Mouse (Mus musculus) E14TG2a.4 (cell line): ENCODE measurements around the gene Ppp2r5a.

ENCODE experiments used
- H3K27me3 ChIP-seq: 2 replicates; pipeline ENCODE4 v1.6.1; 2014; ENCODE audit warnings: low read length, control low read depth; ENCODE audit not compliant: insufficient read depth
- H3K36me3 ChIP-seq: 2 replicates; pipeline ENCODE4 v1.6.1; 2014; ENCODE audit warnings: low read length, control low read depth; ENCODE audit not compliant: insufficient read depth
- H3K4me1 ChIP-seq: replicated peaks from 2 replicates; pipeline ENCODE4 v1.6.1; 2014; ENCODE audit warnings: low read depth, low read length, control low read depth
- H3K4me3 ChIP-seq: replicated peaks from 2 replicates; pipeline ENCODE4 v1.5.1; 2014; ENCODE audit warnings: mild to moderate bottlenecking, low read length
- H3K9me3 ChIP-seq: 2 replicates; pipeline ENCODE4 v1.6.1; 2014; ENCODE audit warnings: low read length, control low read depth
- CTCF ChIP-seq: conservative IDR thresholded peaks from 2 replicates; pipeline ENCODE4 v1.5.1; 2014; ENCODE audit warnings: low read length
- NANOG ChIP-seq: IDR thresholded peaks from 2 replicates; pipeline ENCODE4 v1.6.1; 2014; ENCODE audit warnings: borderline replicate concordance, low read length, mixed read lengths
- POU5F1 ChIP-seq: IDR thresholded peaks from 2 replicates; pipeline ENCODE4 v1.6.1; 2014; ENCODE audit warnings: low read length, borderline replicate concordance

Ppp2r5a gene

DNA sequence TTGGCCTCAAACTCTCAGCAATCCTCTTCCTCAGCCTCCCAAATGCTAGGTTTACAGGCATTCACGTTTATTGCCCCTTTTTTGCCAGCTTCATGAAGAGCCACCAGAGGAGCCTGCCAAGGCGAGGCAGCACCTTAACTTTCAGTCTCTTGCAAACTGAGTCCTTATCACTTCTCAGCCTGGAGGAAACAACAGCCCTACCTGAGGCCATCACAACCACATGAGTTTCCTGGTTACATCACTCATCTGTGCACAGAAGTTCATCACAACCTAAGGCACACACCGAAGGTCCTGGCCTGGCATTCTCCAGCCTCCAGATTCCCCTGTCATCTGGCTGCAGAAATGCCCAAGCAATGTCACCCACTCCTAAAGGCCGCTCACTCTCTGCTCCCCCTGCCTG, 19.1 kb upstream of the Ppp2r5a start:
- peaks cover 49% of the 10 kb centered on the region for H3K4me1 ChIP-seq
- no peaks in the 10 kb centered on the region for H3K36me3 ChIP-seq
- peaks cover 14% of the 10 kb centered on the region for H3K27me3 ChIP-seq
- TF ChIP-seq POU5F1 (no peak), NANOG (no peak), CTCF (no peak)
- no peaks in the 10 kb centered on the region for H3K9me3 ChIP-seq
- H3K4me3 ChIP-seq: no peak overlapping the region

DNA sequence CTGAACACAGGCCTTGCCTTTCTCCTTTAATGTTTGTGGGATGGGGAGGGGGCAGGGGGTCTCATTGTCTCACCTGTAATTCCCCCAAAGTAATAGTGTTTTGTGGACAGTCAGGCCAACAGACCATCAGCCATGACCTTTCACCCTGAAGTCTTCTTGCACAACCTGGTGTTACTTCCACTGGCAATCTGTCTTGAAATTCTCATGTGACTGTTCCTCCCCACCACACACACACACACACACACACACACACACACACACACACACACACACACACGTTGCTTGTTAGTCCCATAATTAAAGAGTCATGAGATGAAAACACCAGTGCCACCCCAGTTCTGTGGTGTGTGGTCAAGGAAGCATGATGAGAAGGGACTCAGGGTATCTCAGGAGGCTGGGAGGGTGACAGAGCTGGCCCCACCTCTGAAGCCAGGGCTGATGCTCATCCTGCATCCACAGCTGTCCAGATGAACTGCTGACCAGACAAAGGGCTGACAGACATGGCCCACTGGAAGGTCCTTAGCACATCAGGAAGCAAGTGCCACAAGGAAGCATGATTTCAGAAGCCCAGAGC, 18.4 kb upstream of the Ppp2r5a start:
- H3K4me3 ChIP-seq: no peak overlapping the region
- no peaks in the 10 kb centered on the region for H3K36me3 ChIP-seq
- H3K9me3 ChIP-seq: no peaks in the 10 kb centered on the region

DNA sequence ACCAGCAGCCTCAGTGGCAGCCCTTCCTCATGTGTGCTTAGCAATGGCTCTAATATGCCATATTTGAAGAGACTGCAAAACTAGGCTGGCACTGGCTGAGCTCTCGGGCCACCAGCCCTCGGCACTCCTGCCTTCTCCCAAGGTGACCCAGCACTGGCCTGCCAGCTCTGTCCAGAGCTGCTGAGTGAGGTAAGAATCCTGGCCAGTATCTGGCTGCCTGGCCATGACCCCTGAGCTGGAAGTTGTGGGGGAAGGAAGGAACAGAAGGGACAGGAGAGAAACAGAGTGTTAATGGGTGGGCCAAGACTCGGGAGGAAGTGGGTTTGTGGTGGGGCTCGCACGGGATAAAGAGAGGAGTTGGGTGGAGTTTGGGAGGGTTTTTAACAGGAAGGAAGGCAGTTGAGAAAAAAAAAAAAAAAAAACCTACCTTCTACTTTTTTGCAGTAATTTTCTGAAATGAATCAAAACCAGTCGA, 17.9 kb upstream of the Ppp2r5a start:
- H3K9me3 ChIP-seq: no peaks in the 10 kb centered on the region
- peaks cover 40% of the 10 kb centered on the region for H3K4me1 ChIP-seq
- H3K36me3 ChIP-seq: no peaks in the 10 kb centered on the region
- TF ChIP-seq POU5F1 (no peak), NANOG (no peak), CTCF (no peak)
- H3K4me3 ChIP-seq: no peak overlapping the region
- peaks cover 5% of the 10 kb centered on the region for H3K27me3 ChIP-seq

More for the DNA sequence above, 18.4 kb upstream of the Ppp2r5a start:
- Histone ChIP-seq H3K27me3 (peaks cover 10% of the 10 kb centered on the region), H3K4me1 (peaks cover 44% of the 10 kb centered on the region)
- TF ChIP-seq CTCF (no peak), POU5F1 (no peak), NANOG (no peak)

DNA sequence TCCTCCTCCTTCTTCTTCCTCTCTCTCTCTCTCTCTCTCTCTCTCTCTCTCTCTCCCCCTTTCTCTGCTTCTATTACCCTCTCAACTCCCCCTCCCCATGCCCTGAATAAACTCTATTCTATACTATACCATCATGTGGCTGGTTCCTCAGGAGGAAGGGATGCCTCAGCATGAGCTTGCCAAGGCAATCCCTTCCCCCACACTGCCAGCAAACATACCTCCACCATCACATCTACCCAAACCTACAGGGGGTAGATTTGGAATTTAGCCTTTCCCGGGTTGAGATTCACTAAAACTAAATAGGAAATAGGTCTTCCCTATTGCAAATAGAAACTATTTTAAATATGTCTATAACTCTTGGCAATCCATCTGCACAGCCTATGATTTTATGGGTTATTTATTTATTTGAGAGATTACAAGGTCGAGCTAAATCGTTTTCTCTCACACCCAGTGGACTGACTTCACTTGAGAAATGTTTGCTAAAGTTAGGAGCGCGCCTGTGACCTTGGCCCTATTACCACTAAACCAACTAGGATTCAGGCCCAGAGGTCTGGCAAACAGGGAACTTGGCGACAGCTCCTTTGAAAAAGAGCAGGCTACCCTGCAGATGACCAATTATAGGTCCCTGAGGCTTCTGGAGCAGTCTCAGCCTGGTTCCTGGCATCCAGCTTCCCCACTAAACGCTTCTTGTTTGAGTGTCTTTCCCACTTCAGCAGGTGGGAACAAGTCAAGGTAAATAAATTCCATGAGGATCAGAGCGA, 17.1 kb upstream of the Ppp2r5a start:
- H3K27me3 ChIP-seq: peaks cover 5% of the 10 kb centered on the region
- no peaks in the 10 kb centered on the region for H3K36me3 ChIP-seq
- TF ChIP-seq NANOG (no peak), POU5F1 (no peak), CTCF (no peak)

DNA sequence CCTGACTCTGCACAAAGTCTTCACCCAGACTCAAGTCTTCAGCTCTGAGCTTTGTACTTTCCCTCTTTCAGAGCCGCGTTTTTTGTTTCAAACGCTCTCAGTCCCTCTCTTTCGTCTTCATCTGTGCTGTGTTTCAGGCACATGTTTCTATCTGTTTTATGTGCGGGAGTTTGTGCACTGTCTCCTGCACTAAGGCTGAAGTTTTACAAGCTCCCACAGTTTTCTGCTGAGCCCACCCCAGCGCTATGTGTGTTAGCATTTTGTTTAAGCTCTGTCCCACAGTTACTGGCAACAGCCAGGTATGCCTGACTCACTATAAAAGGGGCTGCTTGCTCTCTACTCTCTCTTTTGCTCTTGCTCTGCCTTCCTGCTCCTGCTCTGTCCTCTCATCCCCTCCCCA, 16.3 kb upstream of the Ppp2r5a start:
- peaks cover 41% of the 10 kb centered on the region for H3K4me1 ChIP-seq
- no peak overlapping the region for H3K4me3 ChIP-seq
- H3K9me3 ChIP-seq: no peaks in the 10 kb centered on the region
- H3K36me3 ChIP-seq: no peaks in the 10 kb centered on the region
- H3K27me3 ChIP-seq: peaks cover 5% of the 10 kb centered on the region
- TF ChIP-seq NANOG (no peak), CTCF (no peak), POU5F1 (no peak)

More for the DNA sequence above, 17.1 kb upstream of the Ppp2r5a start:
- H3K4me3 ChIP-seq: no peak overlapping the region
- H3K9me3 ChIP-seq: no peaks in the 10 kb centered on the region
- H3K4me1 ChIP-seq: peaks cover 41% of the 10 kb centered on the region

DNA sequence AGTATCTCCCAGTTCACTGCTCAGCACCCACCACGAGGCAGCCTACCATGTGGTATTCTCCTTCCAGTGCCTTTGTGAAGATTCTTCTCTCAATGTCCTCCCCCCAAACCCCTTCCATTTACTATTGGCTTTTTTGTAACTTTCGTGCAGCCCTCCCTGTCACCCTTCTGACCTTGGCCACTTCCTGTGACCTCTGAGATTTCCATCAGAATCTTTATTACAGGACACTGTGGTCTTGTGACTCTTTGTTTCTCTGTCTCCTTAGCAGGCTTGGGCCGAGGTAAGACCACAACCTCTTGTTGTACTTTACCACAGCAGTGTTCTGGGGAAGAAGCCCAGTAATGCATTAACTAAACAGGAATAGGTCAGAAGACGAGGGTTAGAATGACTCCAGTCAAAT, 15.9 kb upstream of the Ppp2r5a start:
- Histone ChIP-seq H3K36me3 (no peaks in the 10 kb centered on the region), H3K9me3 (no peaks in the 10 kb centered on the region), H3K4me1 (peaks cover 41% of the 10 kb centered on the region), H3K4me3 (no peak overlapping the region), H3K27me3 (peaks cover 5% of the 10 kb centered on the region)
- no peak for TF ChIP-seq NANOG
- TF ChIP-seq POU5F1: no peak
- TF ChIP-seq CTCF: no peak

DNA sequence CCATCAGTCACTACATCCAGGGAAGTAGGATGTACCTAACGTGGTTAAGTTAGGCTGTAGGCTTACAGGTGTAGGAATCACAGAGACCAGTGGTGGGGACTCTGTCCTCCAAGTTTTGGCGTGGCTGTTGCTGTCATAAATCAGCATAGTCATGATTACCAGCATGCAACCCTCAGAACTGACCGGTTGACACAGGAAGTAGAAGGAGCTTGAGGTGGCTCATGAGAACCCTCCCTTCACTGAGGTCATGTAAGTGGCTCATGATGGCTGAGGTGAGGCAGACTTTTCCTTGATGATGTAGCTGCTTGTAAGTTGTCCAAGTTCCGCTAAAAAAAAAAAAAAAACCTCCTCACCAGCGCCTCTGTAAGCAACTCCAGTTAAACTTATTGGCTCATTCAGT, 14.0 kb upstream of the Ppp2r5a start:
- H3K4me1 ChIP-seq: peaks cover 41% of the 10 kb centered on the region
- no peaks in the 10 kb centered on the region for H3K9me3 ChIP-seq
- TF ChIP-seq NANOG (no peak), POU5F1 (no peak), CTCF (no peak)
- peaks cover 5% of the 10 kb centered on the region for H3K27me3 ChIP-seq
- H3K36me3 ChIP-seq: no peaks in the 10 kb centered on the region
- no peak overlapping the region for H3K4me3 ChIP-seq

DNA sequence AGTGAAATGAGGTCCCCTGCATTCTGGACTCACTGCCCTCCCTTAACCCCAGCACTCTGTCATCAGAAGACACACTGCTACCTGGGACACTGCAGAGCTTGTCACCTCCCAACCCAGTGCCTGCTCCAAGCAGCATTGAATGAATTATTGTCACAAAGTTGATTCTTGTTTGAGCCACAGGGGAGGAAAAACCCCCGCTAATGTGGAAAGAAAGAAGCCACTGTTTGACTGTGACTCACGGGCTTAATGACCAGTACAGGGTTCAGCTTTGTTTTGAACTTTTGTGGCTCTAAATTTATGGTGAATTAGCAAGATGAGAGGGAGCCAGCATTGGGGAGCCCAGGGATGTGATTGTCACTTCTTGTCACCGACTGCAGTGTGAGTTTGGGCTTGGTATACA, 13.5 kb upstream of the Ppp2r5a start:
- Histone ChIP-seq H3K27me3 (peaks cover 4% of the 10 kb centered on the region), H3K4me3 (no peak overlapping the region), H3K9me3 (no peaks in the 10 kb centered on the region), H3K4me1 (peaks cover 41% of the 10 kb centered on the region), H3K36me3 (no peaks in the 10 kb centered on the region)
- no peak for TF ChIP-seq CTCF
- no peak for TF ChIP-seq NANOG
- no peak for TF ChIP-seq POU5F1

DNA sequence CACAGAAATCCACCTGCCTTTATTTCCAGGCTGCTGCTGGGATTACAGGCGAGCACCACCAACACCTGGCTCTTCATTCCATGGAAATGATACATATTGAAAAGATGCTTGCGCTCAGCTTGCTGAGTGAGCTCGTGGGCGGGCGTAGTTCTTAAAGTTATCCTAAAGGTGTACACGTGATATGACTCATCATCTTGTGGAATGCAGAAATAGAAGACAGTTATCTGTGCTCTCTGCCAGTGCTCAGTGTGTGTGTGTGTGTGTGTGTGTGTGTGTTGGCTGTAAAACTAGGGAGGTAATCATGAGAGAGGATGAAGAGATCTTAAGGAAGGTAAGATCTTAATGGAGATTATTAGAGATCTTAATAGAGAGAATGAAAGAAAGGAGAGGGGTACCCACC, 11.4 kb upstream of the Ppp2r5a start:
- TF ChIP-seq POU5F1 (no peak), NANOG (no peak), CTCF (no peak)
- peaks cover 37% of the 10 kb centered on the region for H3K4me1 ChIP-seq
- peaks cover 14% of the 10 kb centered on the region for H3K27me3 ChIP-seq
- H3K4me3 ChIP-seq: no peak overlapping the region
- 0 out of 2 replicates have a peak, but pooled peaks cover 5% of the 10 kb centered on the region for H3K9me3 ChIP-seq
- H3K36me3 ChIP-seq: no peaks in the 10 kb centered on the region
